Mouse (Mus musculus) liver, adult 2 months (tissue): ENCODE measurements at regions not wholly inside any gene's neighbourhood (a gene's known extent, or its start where the extent isn't known, plus 50 kb on each side); places are given as distances from the start of the nearest gene placed in this dataset.

Experiments
- DNase-seq: peaks from one replicate; pipeline ENCODE4 v3.0.0-alpha.2; 2011; ENCODE audit warnings: low read depth, low spot score; ENCODE audit errors: extremely low read depth
- H3K27ac ChIP-seq: fragments of 200-500 bp; replicated peaks from 2 replicates; pipeline ENCODE4 v1.5.1; 2012; ENCODE audit warnings: low read depth, mild to moderate bottlenecking, control low read depth, inconsistent platforms, low read length; ENCODE audit not compliant: insufficient read depth
- H3K27me3 ChIP-seq: fragments of 200-500 bp; 2 replicates; pipeline ENCODE4 v1.6.1; 2012; ENCODE audit warnings: mild to moderate bottlenecking, moderate library complexity, low read length, inconsistent platforms; ENCODE audit not compliant: control insufficient read depth, insufficient read depth
- H3K36me3 ChIP-seq: fragments of 200-500 bp; 2 replicates; pipeline ENCODE4 v1.6.1; 2012; ENCODE audit warnings: low read length, inconsistent platforms; ENCODE audit not compliant: control insufficient read depth, insufficient read depth
- H3K4me1 ChIP-seq: fragments of 200-500 bp; 2 replicates; pipeline ENCODE4 v1.6.1; 2011; ENCODE audit warnings: low read length; ENCODE audit not compliant: control insufficient read depth, insufficient read depth
- H3K4me3 ChIP-seq: fragments of 200-500 bp; 2 replicates; pipeline ENCODE4 v1.5.1; 2011; ENCODE audit warnings: low read depth, mild to moderate bottlenecking, control low read depth, low read length, moderate library complexity; ENCODE audit not compliant: insufficient read depth
- H3K79me2 ChIP-seq: fragments of 200-500 bp; 2 replicates; pipeline ENCODE4 v1.6.1; 2012; ENCODE audit warnings: inconsistent platforms, mild to moderate bottlenecking, low read length, moderate library complexity; ENCODE audit not compliant: control insufficient read depth, insufficient read depth
- H3K9ac ChIP-seq: fragments of 200-500 bp; 2 replicates; pipeline ENCODE4 v1.6.1; 2012; ENCODE audit warnings: low read depth, mild to moderate bottlenecking, control low read depth, inconsistent platforms, low read length
- CTCF ChIP-seq: fragments of 200-500 bp; IDR thresholded peaks from 2 replicates; pipeline ENCODE4 v1.5.1; 2011; ENCODE audit warnings: low read depth, low read length, control low read depth
- POLR2A ChIP-seq: fragments of 200-500 bp; IDR thresholded peaks from 2 replicates; pipeline ENCODE4 v1.6.1; 2011; ENCODE audit warnings: low read length, control low read depth; ENCODE audit not compliant: insufficient read depth; ENCODE audit errors: extremely low read depth
- WGBS: fragments of 180-500 bp; shearing (Covaris S2); methylation state at CpG from one replicate; pipeline ENCODE4 v1.1.7; 2018; 5-methylcytosine and 5-hydroxymethylcytosine counted together

- no peak for TF ChIP-seq CTCF
- no peak for TF ChIP-seq POLR2A
- 63% methylated on average over 3 of the region's 3 CpGs for WGBS
Observed at GRCm38 (mm10) chr16:83197812-83198211, 369.6 kb downstream of the Gm21833 start.

More at GRCm38 (mm10) chr16:83197812-83198211, 369.6 kb downstream of the Gm21833 start:
- Histone ChIP-seq H3K36me3 (no peaks in the 10 kb centered on the region), H3K4me3 (no peak overlapping the region), H3K27ac (no peak overlapping the region), H3K9ac (no peak overlapping the region), H3K79me2 (no peaks in the 10 kb centered on the region), H3K4me1 (no peaks in the 10 kb centered on the region), H3K27me3 (no peaks in the 10 kb centered on the region)
- DNase-seq = no peak
